Mouse (Mus musculus) myocyte (in vitro differentiated cells): Measurements from ENCODE around the gene Socs5. TPM values are rescaled to one million over a fixed set of nuclear protein-coding genes. Genes with fewer than 3 reads are reported as not detected.

Experiments used
- H3K27me3 ChIP-seq: one replicate; pipeline ENCODE4 v1.6.1; 2011; ENCODE audit not compliant: control insufficient read depth, insufficient read depth, insufficient read length
- H3K36me3 ChIP-seq: one replicate; pipeline ENCODE4 v1.6.1; 2011; ENCODE audit not compliant: control insufficient read depth, insufficient read depth
- H3K4me2 ChIP-seq: one replicate; pipeline ENCODE4 v1.6.1; 2011; ENCODE audit warnings: low read depth, control low read depth
- H3K4me3 ChIP-seq: one replicate; pipeline ENCODE4 v1.5.1; 2011; ENCODE audit warnings: mild to moderate bottlenecking, control low read depth, moderate library complexity
- H3K79me2 ChIP-seq: one replicate; pipeline ENCODE4 v1.6.1; 2011; ENCODE audit not compliant: control insufficient read depth, insufficient read depth
- H3ac ChIP-seq: one replicate; pipeline ENCODE4 v1.6.1; 2011; ENCODE audit not compliant: control insufficient read depth, insufficient read length
- CEBPB ChIP-seq: IDR thresholded peaks from 2 replicates; pipeline ENCODE4 v1.6.1; 2011; ENCODE audit warnings: mild to moderate bottlenecking, moderate library complexity; ENCODE audit not compliant: poor library complexity, insufficient read depth, severe bottlenecking
- E2F4 ChIP-seq: IDR thresholded peaks from one replicate; pipeline ENCODE4 v1.6.1; 2011; ENCODE audit warnings: mild to moderate bottlenecking, control low read depth, moderate library complexity; ENCODE audit not compliant: insufficient read depth
- MAX ChIP-seq: IDR thresholded peaks from one replicate; pipeline ENCODE4 v1.6.1; 2011; ENCODE audit warnings: low read depth, mild to moderate bottlenecking, control low read depth
- MYOD1 ChIP-seq, 3 experiments: IDR thresholded peaks; one replicate each; pipeline ENCODE4 v1.6.1; 2011; ENCODE audit warnings: control low read depth in 2 of 3, low read depth in 2 of 3, mild to moderate bottlenecking in 2 of 3, moderate library complexity in 1 of 3; ENCODE audit not compliant: insufficient read length in 2 of 3, control insufficient read depth in 1 of 3
- MYOG ChIP-seq, 3 experiments: IDR thresholded peaks; one replicate each; pipeline ENCODE4 v1.6.1; 2011; ENCODE audit warnings: control low read depth in 2 of 3, low read depth in 2 of 3, mild to moderate bottlenecking in 2 of 3; ENCODE audit not compliant: insufficient read length in 2 of 3, control insufficient read depth in 1 of 3, insufficient read depth in 1 of 3
- POLR2A ChIP-seq: IDR thresholded peaks from one replicate; pipeline ENCODE4 v1.6.1; 2011; ENCODE audit warnings: low read depth, mild to moderate bottlenecking, control low read depth, moderate library complexity; ENCODE audit not compliant: insufficient read length
- POLR2AphosphoS2 ChIP-seq: IDR thresholded peaks from one replicate; pipeline ENCODE4 v1.6.1; 2011; ENCODE audit warnings: low read depth, control low read depth; ENCODE audit not compliant: insufficient read length
- REST ChIP-seq: IDR thresholded peaks from one replicate; pipeline ENCODE4 v1.6.1; 2011; ENCODE audit warnings: mild to moderate bottlenecking, control low read depth, moderate library complexity; ENCODE audit not compliant: insufficient read depth, insufficient read length
- SRF ChIP-seq: IDR thresholded peaks from one replicate; pipeline ENCODE4 v1.6.1; 2011; ENCODE audit warnings: low read depth; ENCODE audit not compliant: control insufficient read depth, insufficient read length
- TCF12 ChIP-seq: IDR thresholded peaks from one replicate; pipeline ENCODE4 v1.6.1; 2011; ENCODE audit warnings: mild to moderate bottlenecking, control low read depth; ENCODE audit not compliant: poor library complexity, insufficient read depth, severe bottlenecking
- TCF3 ChIP-seq: IDR thresholded peaks from one replicate; pipeline ENCODE4 v1.6.1; 2011; ENCODE audit warnings: low read depth, control low read depth; ENCODE audit not compliant: insufficient read length
- USF1 ChIP-seq: IDR thresholded peaks from one replicate; pipeline ENCODE4 v1.6.1; 2011; ENCODE audit warnings: low read depth, mild to moderate bottlenecking, control low read depth, moderate library complexity
- polyA plus RNA-seq: library from polyadenylated mRNA; unstranded; fragments of >200 nt; fragmentation: generic; extraction: Trizol; gene quantifications from one replicate; pipeline ENCODE4 v1.2.1, GENCODE M21; 2012; ENCODE audit warnings: missing spikeins

The Socs5 gene
- polyA plus RNA-seq, 1 experiment, result 14.0 TPM

DNA sequence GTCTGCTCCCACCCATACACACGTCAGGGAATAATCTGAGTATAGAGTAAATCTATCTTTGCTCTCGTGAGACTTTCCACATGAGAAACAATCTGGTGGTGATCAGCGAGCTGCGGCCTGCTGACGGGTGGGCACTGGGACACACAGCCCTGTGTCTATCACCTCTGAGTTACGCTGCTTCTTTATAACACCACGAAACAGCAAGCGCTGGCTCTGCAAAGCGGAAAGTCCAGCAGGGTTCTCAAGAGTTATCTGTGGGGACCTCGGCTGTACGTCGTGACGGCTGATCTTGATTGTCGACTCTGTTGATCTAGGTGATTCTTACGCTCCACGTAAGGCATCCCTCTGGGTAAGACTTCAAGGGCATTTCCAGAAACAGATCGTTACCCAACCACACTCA is 79.5 kb downstream of the Socs5 start:
- Histone ChIP-seq H3K36me3 (no peaks in the 10 kb centered on the region), H3K4me2 (no peak overlapping the region), H3K4me3 (no peak overlapping the region), H3K27me3 (no peaks in the 10 kb centered on the region), H3K79me2 (no peaks in the 10 kb centered on the region), H3ac (no peak overlapping the region)
- TF ChIP-seq MYOG (IDR thresholded peaks at IDR 0.05; ENCODE audit: control insufficient read depth in 1 of 3, insufficient read depth in 1 of 3, insufficient read length in 2 of 3, low read depth in 2 of 3) (no peak), TCF3 (no peak), POLR2AphosphoS2 (no peak), USF1 (no peak), POLR2A (no peak), MAX (no peak), E2F4 (no peak), SRF (no peak), REST (no peak), TCF12 (no peak), MYOD1 (IDR thresholded peaks at IDR 0.05; ENCODE audit: control insufficient read depth in 1 of 3, insufficient read length in 2 of 3, low read depth in 2 of 3) (no peak), CEBPB (no peak)

Other genes with a start within 250 kb of the Socs5 start
- not detected for gene Tmem247, start 190.3 kb upstream of the Socs5 start, polyA plus RNA-seq
- not detected for gene Atp6v1e2, start 159.8 kb upstream of the Socs5 start, polyA plus RNA-seq
- gene Rhoq, start 144.6 kb upstream of the Socs5 start, polyA plus RNA-seq, result 60.0 TPM
- gene Pigf, start 82.3 kb upstream of the Socs5 start, polyA plus RNA-seq, result 14.8 TPM
- gene Cript, start 82.1 kb upstream of the Socs5 start, polyA plus RNA-seq, result 49.1 TPM
- gene Mcfd2, start 158.3 kb downstream of the Socs5 start, polyA plus RNA-seq, result 59.1 TPM
- 15.2 TPM for gene Ttc7, start 175.2 kb downstream of the Socs5 start, polyA plus RNA-seq